Mouse (Mus musculus) midbrain, embryonic 11.5 days (tissue): ENCODE results near the gene Fbxw8. TPM values are rescaled to one million over a fixed set of nuclear protein-coding genes. Genes with fewer than 3 reads are reported as not detected.

Source experiments
- ATAC-seq: fragments of 200-750 bp; cut with Nextera tagmentation; 2 replicates; pipeline ENCODE4 v1.8.0; 2017; ENCODE audit warnings: moderate TSS enrichment, moderate library complexity; ENCODE audit not compliant: low FRiP score
- DNase-seq: peaks from one replicate; pipeline ENCODE4 v3.0.0; 2015; ENCODE audit warnings: low spot score; ENCODE audit errors: missing footprints
- H3K27ac ChIP-seq: fragments of 300-500 bp; sonication (generic); 2 replicates; pipeline ENCODE4 v1.5.1; 2014; ENCODE audit warnings: low read depth, low read length
- H3K27me3 ChIP-seq: fragments of 300-500 bp; sonication (generic); 2 replicates; pipeline ENCODE4 v1.6.1; 2014; ENCODE audit warnings: mild to moderate bottlenecking, low read length, moderate library complexity, mixed read lengths; ENCODE audit not compliant: control insufficient read depth, insufficient read depth
- H3K36me3 ChIP-seq: fragments of 300-500 bp; sonication (generic); 2 replicates; pipeline ENCODE4 v1.6.1; 2014; ENCODE audit warnings: mild to moderate bottlenecking, low read length, moderate library complexity, mixed read lengths; ENCODE audit not compliant: control insufficient read depth, insufficient read depth
- H3K4me1 ChIP-seq: fragments of 300-500 bp; sonication (generic); 2 replicates; pipeline ENCODE4 v1.6.1; 2014; ENCODE audit warnings: low read length; ENCODE audit not compliant: control insufficient read depth, insufficient read depth
- H3K4me2 ChIP-seq: fragments of 300-500 bp; sonication (generic); 2 replicates; pipeline ENCODE4 v1.6.1; 2014; ENCODE audit warnings: mild to moderate bottlenecking, moderate library complexity
- H3K4me3 ChIP-seq: fragments of 300-500 bp; sonication (generic); 2 replicates; pipeline ENCODE4 v1.5.1; 2014; ENCODE audit warnings: low read depth, low read length
- H3K9ac ChIP-seq: fragments of 300-500 bp; sonication (generic); 2 replicates; pipeline ENCODE4 v1.6.1; 2014; ENCODE audit warnings: low read length
- H3K9me3 ChIP-seq: fragments of 300-500 bp; sonication (generic); 2 replicates; pipeline ENCODE4 v1.6.1; 2016; ENCODE audit warnings: low read length; ENCODE audit not compliant: control insufficient read depth
- whole genome bisulfite sequencing: fragments of 180-500 bp; shearing (Covaris S2); extraction: QIAGEN DNeasy Blood & Tissue Kit; methylation state at CpG from one replicate; pipeline ENCODE4 v1.1.7; 2014; 5-methylcytosine and 5-hydroxymethylcytosine counted together
- polyA plus RNA-seq: library from polyadenylated mRNA; unstranded; fragments of >200 nt; fragmentation: Nextera tagmentation; extraction: Ambion mirVana; gene quantifications from 2 replicates; pipeline ENCODE4 v1.2.1, GENCODE M21; 2014

Gene Fbxw8
- polyA plus RNA-seq, 1 experiment from 2014 or later, result 21.1 TPM

GRCm38 (mm10) chr5:118177640-118178039 lies 22.4 kb upstream of the Fbxw8 start:
- no peak overlapping the region for H3K4me2 ChIP-seq
- no peak overlapping the region for H3K9ac ChIP-seq
- ATAC-seq, result no peak
- peaks cover 4% of the 10 kb centered on the region; the same call in 1 of the 2 replicates for H3K9me3 ChIP-seq
- H3K4me3 ChIP-seq, result no peak overlapping the region
- H3K4me1 ChIP-seq, result peaks cover 3% of the 10 kb centered on the region
- 75% methylated on average over 7 of the region's 7 CpGs for WGBS
- no peaks in the 10 kb centered on the region for H3K36me3 ChIP-seq
- no peak overlapping the region for H3K27ac ChIP-seq
- H3K27me3 ChIP-seq, result peaks cover 24% of the 10 kb centered on the region
- no peak for DNase-seq

GRCm38 (mm10) chr5:118175137-118175536 lies 19.9 kb upstream of the Fbxw8 start:
- 19% methylated on average over 2 of the region's 2 CpGs for whole genome bisulfite sequencing
- no peak for ATAC-seq
- H3K36me3 ChIP-seq, result no peaks in the 10 kb centered on the region
- H3K9ac ChIP-seq, result no peak overlapping the region
- H3K4me3 ChIP-seq, result no peak overlapping the region
- H3K27ac ChIP-seq, result no peak overlapping the region
- no peak for DNase-seq
- H3K9me3 ChIP-seq, result peaks cover 4% of the 10 kb centered on the region; the same call in 1 of the 2 replicates
- peaks cover 47% of the 10 kb centered on the region for H3K27me3 ChIP-seq
- peaks cover 3% of the 10 kb centered on the region for H3K4me1 ChIP-seq
- H3K4me2 ChIP-seq, result no peak overlapping the region; the same call in 1 of the 2 replicates

- DNase-seq, result peak; percentile 86
- Histone ChIP-seq H3K4me2 (peak overlapping the region; percentile 51), H3K4me3 (peak overlapping the region; percentile 23), H3K9me3 (peaks cover 4% of the 10 kb centered on the region; the same call in 1 of the 2 replicates), H3K4me1 (peaks cover 6% of the 10 kb centered on the region), H3K9ac (peak overlapping the region; percentile 41; the same call in 1 of the 2 replicates), H3K27ac (no peak overlapping the region), H3K36me3 (no peaks in the 10 kb centered on the region), H3K27me3 (peaks cover 54% of the 10 kb centered on the region)
- under 1% methylated on average over 22 of the region's 22 CpGs for WGBS
- peak; percentile 46; the same call in 1 of the 2 replicates for ATAC-seq
These were observed 19.2 kb upstream of the Fbxw8 start for GRCm38 (mm10) chr5:118174310-118175009.

- DNase-seq (peak; percentile 94), ATAC-seq (no peak)
- Histone ChIP-seq H3K4me2 (peak overlapping the region; percentile 11; the same call in 1 of the 2 replicates), H3K9me3 (peaks cover 4% of the 10 kb centered on the region; the same call in 1 of the 2 replicates), H3K27ac (no peak overlapping the region), H3K9ac (no peak overlapping the region), H3K4me3 (no peak overlapping the region; the same call in 1 of the 2 replicates), H3K4me1 (peaks cover 6% of the 10 kb centered on the region), H3K36me3 (no peaks in the 10 kb centered on the region), H3K27me3 (peaks cover 72% of the 10 kb centered on the region)
- WGBS, result under 1% methylated on average over 27 of the region's 27 CpGs
These were observed 16.9 kb upstream of the Fbxw8 start for GRCm38 (mm10) chr5:118172078-118172723.

- ATAC-seq (no peak), DNase-seq (peak; percentile 91)
These were observed 16.4 kb upstream of the Fbxw8 start for GRCm38 (mm10) chr5:118171665-118172064.

GRCm38 (mm10) chr5:118170888-118171529 lies 15.7 kb upstream of the Fbxw8 start:
- no peaks in the 10 kb centered on the region for H3K36me3 ChIP-seq
- H3K9ac ChIP-seq, result no peak overlapping the region
- no peak overlapping the region for H3K4me3 ChIP-seq
- DNase-seq (peak; percentile 91), ATAC-seq (no peak)
- peaks cover 4% of the 10 kb centered on the region; the same call in 1 of the 2 replicates for H3K9me3 ChIP-seq
- peaks cover 72% of the 10 kb centered on the region for H3K27me3 ChIP-seq
- no peak overlapping the region for H3K27ac ChIP-seq
- H3K4me1 ChIP-seq, result peaks cover 6% of the 10 kb centered on the region
- H3K4me2 ChIP-seq, result no peak overlapping the region
- WGBS, result under 1% methylated on average over 25 of the region's 25 CpGs

More at GRCm38 (mm10) chr5:118171665-118172064, 16.4 kb upstream of the Fbxw8 start:
- Histone ChIP-seq H3K9ac (no peak overlapping the region), H3K4me3 (0 out of 2 replicates have a peak overlapping the region, but pooled peaks have one; percentile 2), H3K4me1 (peaks cover 6% of the 10 kb centered on the region), H3K27ac (no peak overlapping the region), H3K36me3 (no peaks in the 10 kb centered on the region), H3K27me3 (peaks cover 72% of the 10 kb centered on the region), H3K4me2 (0 out of 2 replicates have a peak overlapping the region, but pooled peaks have one; percentile 2), H3K9me3 (peaks cover 4% of the 10 kb centered on the region; the same call in 1 of the 2 replicates)
- WGBS, result 2% methylated on average over 35 of the region's 36 CpGs

GRCm38 (mm10) chr5:118169222-118170221 lies 14.3 kb upstream of the Fbxw8 start:
- H3K36me3 ChIP-seq, result no peaks in the 10 kb centered on the region
- under 1% methylated on average over 116 of the region's 117 CpGs for WGBS
- H3K9ac ChIP-seq, result peak overlapping the region; percentile 40
- H3K4me2 ChIP-seq, result peak overlapping the region; percentile 93
- H3K27ac ChIP-seq, result no peak overlapping the region
- H3K4me1 ChIP-seq, result peaks cover 5% of the 10 kb centered on the region
- DNase-seq (peak; percentile 93), ATAC-seq (peak; percentile 35; the same call in 1 of the 2 replicates)
- H3K4me3 ChIP-seq, result peak overlapping the region; percentile 43
- no peaks in the 10 kb centered on the region for H3K9me3 ChIP-seq
- peaks cover 67% of the 10 kb centered on the region for H3K27me3 ChIP-seq

GRCm38 (mm10) chr5:118167561-118167995 lies 12.3 kb upstream of the Fbxw8 start:
- 61% methylated on average over 8 of the region's 8 CpGs for WGBS
- H3K36me3 ChIP-seq, result no peaks in the 10 kb centered on the region
- H3K9ac ChIP-seq, result no peak overlapping the region
- H3K4me1 ChIP-seq, result 0 out of 2 replicates have a peak, but pooled peaks cover 3% of the 10 kb centered on the region
- DNase-seq (no peak), ATAC-seq (no peak)
- H3K4me2 ChIP-seq, result no peak overlapping the region
- H3K27ac ChIP-seq, result no peak overlapping the region
- H3K27me3 ChIP-seq, result peaks cover 51% of the 10 kb centered on the region
- no peaks in the 10 kb centered on the region for H3K9me3 ChIP-seq
- H3K4me3 ChIP-seq, result no peak overlapping the region
